Mouse (Mus musculus): ENCODE measurements around the gene AC124108.1.

- TF ChIP-seq MAFK (IDR thresholded peaks at IDR 0.05; ENCODE audit: insufficient read depth, low read depth, low read length) (no peak), ZNF384 (IDR thresholded peaks at IDR 0.05; ENCODE audit: low read depth, low read length) (no peak)
These were observed 7.3 kb downstream of the AC124108.1 start for GRCm38 (mm10) chr1:132198401-132199071.
